Mouse (Mus musculus) embryo, embryonic 10.5 days (tissue): ENCODE measurements at regions not wholly inside any gene's neighbourhood (a gene's known extent, or its start where the extent isn't known, plus 50 kb on each side); places are given as distances from the start of the nearest gene placed in this dataset.

ENCODE experiments used
- DNase-seq: peaks from one replicate; pipeline ENCODE4 v3.0.0-alpha.2; 2015; ENCODE audit warnings: low spot score

GRCm38 (mm10) chr5:26206766-26207122 is 50.7 kb upstream of the Gm7361 start:
- DNase-seq: peak; percentile 41

- no peak for DNase-seq
Measured at GRCm38 (mm10) chr5:26206066-26206765, 51.3 kb upstream of the Gm7361 start.

GRCm38 (mm10) chr5:26202471-26202870 is 55.0 kb upstream of the Gm7361 start:
- DNase-seq: no peak

- peak; percentile 68 for DNase-seq
Measured at GRCm38 (mm10) chr5:26189377-26189776, 68.1 kb upstream of the Gm7361 start.

GRCm38 (mm10) chr5:26187212-26187611 is 66.0 kb upstream of the Gm10220 start:
- DNase-seq: no peak

GRCm38 (mm10) chr5:26185417-26185816 is 64.2 kb upstream of the Gm10220 start:
- no peak for DNase-seq

GRCm38 (mm10) chr5:26176064-26176463 is 54.8 kb upstream of the Gm10220 start:
- DNase-seq: no peak

GRCm38 (mm10) chr5:26171662-26172384 is 50.6 kb upstream of the Gm10220 start:
- DNase-seq: no peak

- no peak for DNase-seq
Measured at GRCm38 (mm10) chr5:26170717-26171500, 49.7 kb upstream of the Gm10220 start.
